ENCODE assay signal across 15 mouse cellular contexts in genomic region chr8:91227421-91227841, GRCm38 (mm10). TPM values are rescaled to one million over a fixed set of nuclear protein-coding genes. Genes with fewer than 3 reads are reported as not detected.
DNase-seq lines count a peak whose midpoint lies in the region; ATAC-seq and TF ChIP-seq lines count a peak whose summit lies in the region.
"Had no signal": no experiment of that assay in that cellular context is flagged by ENCODE, and none has a peak within 500 bp of the region (broad histone marks: within the 10 kb centered on the region; RNA-seq: fewer than 3 reads in every experiment).

No protein-coding gene starts in this region.

- ATAC-seq in liver, embryonic 11.5 days (replicated peaks; ENCODE audit: low FRiP score): no peak
- ATAC-seq in midbrain, postnatal 0 days (ENCODE audit: low FRiP score): no peak
- ATAC-seq: CD4-positive, CD25-positive, alpha-beta regulatory T cell, adult 4 months; midbrain, embryonic 15.5 days had no signal

- no peak for TF ChIP-seq POLR2A in liver, adult 2 months (IDR thresholded peaks at IDR 0.05; ENCODE audit: extremely low read depth, insufficient read depth, low read length)

- H3K4me3 ChIP-seq in liver, adult 2 months (ENCODE audit: insufficient read depth, low read depth, low read length): no peak overlapping the region
- H3K4me3 ChIP-seq in liver, embryonic 11.5 days (ENCODE audit: low read depth, low read length): no peak overlapping the region
- H3K4me3 ChIP-seq in midbrain, postnatal 0 days (ENCODE audit: low read depth, low read length): no peak overlapping the region
- H3K4me3 ChIP-seq: hindbrain, embryonic 15.5 days; midbrain, embryonic 15.5 days; neural tube, embryonic 13.5 days had no signal

- H3K27ac ChIP-seq in liver, adult 2 months (replicated peaks; ENCODE audit: insufficient read depth, low read depth, low read length): no peak overlapping the region
- no peak overlapping the region for H3K27ac ChIP-seq in liver, embryonic 11.5 days (ENCODE audit: low read depth, low read length)
- no peak overlapping the region for H3K27ac ChIP-seq in midbrain, postnatal 0 days (ENCODE audit: low read depth, low read length)
- H3K27ac ChIP-seq: hindbrain, embryonic 15.5 days; macrophage; midbrain, embryonic 15.5 days; neural tube, embryonic 13.5 days had no signal

- no peaks in the 10 kb centered on the region for H3K79me2 ChIP-seq in liver, adult 2 months (ENCODE audit: control insufficient read depth, insufficient read depth, low read length)

- DNase-seq in liver, adult 2 months (ENCODE audit: extremely low read depth, low read depth, low spot score): peak; percentile 88
- no peak for DNase-seq in liver, embryonic 11.5 days (ENCODE audit: low spot score)
- peak; percentile 66 for DNase-seq in urinary bladder, postnatal 14 days (ENCODE audit: low spot score)
- DNase-seq in urinary bladder, adult 2 months (ENCODE audit: low spot score): no peak
- DNase-seq in cerebellum, adult 9-10 months: peak; percentile 62
- DNase-seq in urinary bladder, postnatal 36 days (ENCODE audit: low spot score in 2 of 2): peak; percentile 52 to 57
- no peak for DNase-seq in midbrain, postnatal 0 days (ENCODE audit: low spot score)
- no peak for DNase-seq in neural tube, embryonic 10.5 days (ENCODE audit: extremely low spot score, low spot score)
- DNase-seq: layer of hippocampus, adult 9-11 months; thymus, postnatal 36 days had no signal

- TF ChIP-seq CTCF in liver, adult 2 months (IDR thresholded peaks at IDR 0.05; ENCODE audit: low read depth, low read length): no peak
- no peak for TF ChIP-seq CTCF in midbrain, postnatal 0 days (IDR thresholded peaks at IDR 0.05)

- H3K4me1 ChIP-seq in liver, adult 2 months (ENCODE audit: control insufficient read depth, insufficient read depth, low read length): 0 out of 2 replicates have a peak, but pooled peaks cover 3% of the 10 kb centered on the region
- H3K4me1 ChIP-seq in liver, embryonic 11.5 days (replicated peaks; ENCODE audit: control insufficient read depth, insufficient read depth, low read length): peaks cover 8% of the 10 kb centered on the region
- no peaks in the 10 kb centered on the region for H3K4me1 ChIP-seq in midbrain, postnatal 0 days (ENCODE audit: insufficient read depth, low read length)
- H3K4me1 ChIP-seq: hindbrain, embryonic 15.5 days; midbrain, embryonic 15.5 days had no signal

- H3K9me3 ChIP-seq in liver, embryonic 11.5 days (ENCODE audit: control insufficient read depth, low read length): no peaks in the 10 kb centered on the region
- H3K9me3 ChIP-seq in midbrain, postnatal 0 days (ENCODE audit: low read length): no peaks in the 10 kb centered on the region
- H3K9me3 ChIP-seq: hindbrain, embryonic 15.5 days; midbrain, embryonic 15.5 days; neural tube, embryonic 13.5 days had no signal

- WGBS in liver, adult 2 months: 28% methylated on average over 7 of the region's 7 CpGs
- WGBS in liver, embryonic 11.5 days: 90% methylated on average over 7 of the region's 7 CpGs
- WGBS in midbrain, postnatal 0 days: 90% methylated on average over 7 of the region's 7 CpGs

- H3K27me3 ChIP-seq in liver, adult 2 months (ENCODE audit: control insufficient read depth, insufficient read depth, low read length): no peaks in the 10 kb centered on the region
- no peaks in the 10 kb centered on the region for H3K27me3 ChIP-seq in liver, embryonic 11.5 days (replicated peaks; ENCODE audit: control insufficient read depth, insufficient read depth, low read length)
- no peaks in the 10 kb centered on the region for H3K27me3 ChIP-seq in midbrain, postnatal 0 days (ENCODE audit: insufficient read depth, low read length)
- H3K27me3 ChIP-seq: hindbrain, embryonic 15.5 days; midbrain, embryonic 15.5 days; neural tube, embryonic 13.5 days had no signal

- H3K9ac ChIP-seq in liver, adult 2 months (ENCODE audit: low read depth, low read length): no peak overlapping the region
- H3K9ac ChIP-seq in liver, embryonic 11.5 days (ENCODE audit: low read depth, low read length): no peak overlapping the region
- H3K9ac ChIP-seq in midbrain, postnatal 0 days (replicated peaks; ENCODE audit: low read length, poor library complexity, severe bottlenecking): no peak overlapping the region
- H3K9ac ChIP-seq: hindbrain, embryonic 15.5 days; midbrain, embryonic 15.5 days; neural tube, embryonic 13.5 days had no signal

- H3K36me3 ChIP-seq in liver, adult 2 months (ENCODE audit: control insufficient read depth, insufficient read depth, low read length): no peaks in the 10 kb centered on the region; the same call in 1 of the 2 replicates
- H3K36me3 ChIP-seq in liver, embryonic 11.5 days (ENCODE audit: control insufficient read depth, insufficient read depth, low read length): 0 out of 2 replicates have a peak, but pooled peaks cover 2% of the 10 kb centered on the region
- peaks cover 6% of the 10 kb centered on the region for H3K36me3 ChIP-seq in midbrain, postnatal 0 days (ENCODE audit: insufficient read depth, low read length)
- H3K36me3 ChIP-seq: hindbrain, embryonic 15.5 days; midbrain, embryonic 15.5 days had no signal

- H3K4me2 ChIP-seq in liver, embryonic 11.5 days: no peak overlapping the region
- no peak overlapping the region for H3K4me2 ChIP-seq in midbrain, postnatal 0 days (ENCODE audit: low read depth, low read length, poor library complexity, severe bottlenecking)
- H3K4me2 ChIP-seq: hindbrain, embryonic 15.5 days; midbrain, embryonic 15.5 days; neural tube, embryonic 13.5 days had no signal

RNA-seq across cellular contexts. Expression of gene Aktip, which starts 27.7 kb away (rescaled TPM):
- total RNA-seq in liver, adult 2 months (2014; rRNA removed): 9.6 and 9.9 TPM in 2 replicates
- 8.9 and 9.9 TPM in 2 replicates for polyA plus RNA-seq in liver, adult 2 months (2012; rRNA removed)
- 19.3 and 20.0 TPM in 2 replicates for polyA plus RNA-seq in liver, embryonic 11.5 days (2014; fragmentation: Nextera tagmentation; extraction: Ambion mirVana)
- 79.8 and 88.9 TPM in 2 replicates for polyA plus RNA-seq in urinary bladder, adult 2 months (2012; rRNA removed)
- 133 and 163 TPM in 2 replicates for total RNA-seq in midbrain, postnatal 0 days (2014; rRNA removed)
- polyA plus RNA-seq in midbrain, postnatal 0 days (2015; fragmentation: Nextera tagmentation; extraction: Ambion mirVana): 133 and 134 TPM in 2 replicates

Comparison
In these comparisons a context has a peak if more than half of its experiments do, and no peak if none do; other contexts are left out.
1. DNase-seq: peak in liver, adult 2 months (single experiment), urinary bladder, postnatal 14 days (single experiment), cerebellum, adult 9-10 months (single experiment) and urinary bladder, postnatal 36 days (2 of 2); none in liver, embryonic 11.5 days (single experiment), urinary bladder, adult 2 months (single experiment), midbrain, postnatal 0 days (single experiment) and neural tube, embryonic 10.5 days (single experiment).